Mouse (Mus musculus) testis, postnatal 10 days (tissue): ENCODE results near the gene Cox5a.

ENCODE experiments used
- DNase-seq: peaks from one replicate; pipeline ENCODE4 v3.0.0; 2021; ENCODE audit warnings: low spot score

Cox5a gene

GRCm38 (mm10) chr9:57525516-57525915 is 4.4 kb downstream of the Cox5a start:
- no peak for DNase-seq

GRCm38 (mm10) chr9:57526435-57526834 is 5.4 kb downstream of the Cox5a start:
- DNase-seq: no peak

GRCm38 (mm10) chr9:57531946-57532345 is 10.9 kb downstream of the Cox5a start:
- DNase-seq: no peak

- DNase-seq: no peak
Observed at GRCm38 (mm10) chr9:57536362-57536761, 15.3 kb downstream of the Cox5a start.

GRCm38 (mm10) chr9:57537044-57537727 is 16.1 kb downstream of the Cox5a start, which contains the start of gene Fam219b:
TSS of gene Fam219b (plus strand) at chr9:57537528.
- peak; percentile 93 for DNase-seq

- peak; percentile 56 for DNase-seq
Observed at GRCm38 (mm10) chr9:57537728-57538181, 16.7 kb downstream of the Cox5a start.

- no peak for DNase-seq
Observed at GRCm38 (mm10) chr9:57539550-57539949, 18.5 kb downstream of the Cox5a start.

GRCm38 (mm10) chr9:57541312-57541711 is 20.2 kb downstream of the Cox5a start:
- DNase-seq: peak; percentile 63

- no peak for DNase-seq
Observed at GRCm38 (mm10) chr9:57543951-57544350, 22.9 kb downstream of the Cox5a start.

- peak; percentile 79 for DNase-seq
Observed at GRCm38 (mm10) chr9:57547287-57547686, 26.2 kb downstream of the Cox5a start.

- no peak for DNase-seq
Observed at GRCm38 (mm10) chr9:57547869-57548268, 26.8 kb downstream of the Cox5a start.

GRCm38 (mm10) chr9:57549186-57549585 is 28.1 kb downstream of the Cox5a start:
- no peak for DNase-seq

- no peak for DNase-seq
Observed at GRCm38 (mm10) chr9:57550126-57550862, 29.2 kb downstream of the Cox5a start.

- peak; percentile 82 for DNase-seq
Observed at GRCm38 (mm10) chr9:57552139-57552887, 31.2 kb downstream of the Cox5a start, which contains the start of gene Mpi. TSS of gene Mpi (minus strand) at chr9:57552763.

GRCm38 (mm10) chr9:57553119-57553518 is 32.0 kb downstream of the Cox5a start:
- DNase-seq: no peak

GRCm38 (mm10) chr9:57554753-57555152 is 33.7 kb downstream of the Cox5a start:
- no peak for DNase-seq

GRCm38 (mm10) chr9:57557215-57557614 is 36.1 kb downstream of the Cox5a start:
- no peak for DNase-seq

- no peak for DNase-seq
Observed at GRCm38 (mm10) chr9:57558625-57559024, 37.6 kb downstream of the Cox5a start.

- no peak for DNase-seq
Observed at GRCm38 (mm10) chr9:57559568-57559967, 38.5 kb downstream of the Cox5a start.

- DNase-seq: no peak
Observed at GRCm38 (mm10) chr9:57560263-57560662, 39.2 kb downstream of the Cox5a start.

- peak; percentile 95 for DNase-seq
Observed at GRCm38 (mm10) chr9:57560861-57561710, 40.0 kb downstream of the Cox5a start, which contains the start of gene Scamp2. TSS of gene Scamp2 (plus strand) at chr9:57560943.
